Mouse (Mus musculus): ENCODE data around the gene Rbp7. TPM values are rescaled to one million over a fixed set of nuclear protein-coding genes. Genes with fewer than 3 reads are reported as not detected.

Gene Rbp7
- polyA plus RNA-seq, 1 experiment from 2014 or later, result not detected

GRCm38 (mm10) chr4:149405713-149406443 is 48.9 kb downstream of the Rbp7 start:
- no peak for ATAC-seq
- H3K36me3 ChIP-seq (replicated peaks; ENCODE audit: insufficient read depth, low read length), result 0 out of 2 replicates have a peak, but pooled peaks cover 8% of the 10 kb centered on the region
- H3K27me3 ChIP-seq (ENCODE audit: insufficient read depth, low read length), result no peaks in the 10 kb centered on the region
- no peak for DNase-seq
- no peaks in the 10 kb centered on the region for H3K9me3 ChIP-seq (ENCODE audit: low read length)
- H3K27ac ChIP-seq (ENCODE audit: low read depth), result no peak overlapping the region
- no peak overlapping the region for H3K4me2 ChIP-seq (ENCODE audit: low read depth, low read length)
- no peak for TF ChIP-seq EP300 (IDR thresholded peaks at IDR 0.05; ENCODE audit: low read depth)
- no peak for TF ChIP-seq CTCF (IDR thresholded peaks at IDR 0.05; ENCODE audit: low read depth)
- no peak overlapping the region for H3K4me3 ChIP-seq (ENCODE audit: low read depth, low read length)
- 82% methylated on average over 16 of the region's 16 CpGs for WGBS (ENCODE audit: insufficient replicate concordance)
- no peak overlapping the region for H3K9ac ChIP-seq (replicated peaks)
- H3K4me1 ChIP-seq (ENCODE audit: insufficient read depth), result peaks cover 12% of the 10 kb centered on the region

- H3K36me3 ChIP-seq (replicated peaks; ENCODE audit: insufficient read depth, low read length), result 0 out of 2 replicates have a peak, but pooled peaks cover 6% of the 10 kb centered on the region
- no peaks in the 10 kb centered on the region for H3K27me3 ChIP-seq (ENCODE audit: insufficient read depth, low read length)
- no peak overlapping the region for H3K4me3 ChIP-seq (ENCODE audit: low read depth, low read length)
- TF ChIP-seq EP300 (IDR thresholded peaks at IDR 0.05; ENCODE audit: low read depth), result no peak
- no peak for TF ChIP-seq CTCF (IDR thresholded peaks at IDR 0.05; ENCODE audit: low read depth)
- H3K9me3 ChIP-seq (ENCODE audit: low read length), result no peaks in the 10 kb centered on the region
- no peak overlapping the region for H3K9ac ChIP-seq (replicated peaks)
- H3K4me2 ChIP-seq (ENCODE audit: low read depth, low read length), result no peak overlapping the region
- H3K27ac ChIP-seq (ENCODE audit: low read depth), result no peak overlapping the region
- ATAC-seq, result no peak
- peaks cover 12% of the 10 kb centered on the region for H3K4me1 ChIP-seq (ENCODE audit: insufficient read depth)
- DNase-seq, result no peak
- 74% methylated on average over 19 of the region's 19 CpGs for WGBS (ENCODE audit: insufficient replicate concordance)
Observed at GRCm38 (mm10) chr4:149404640-149405465, 49.9 kb downstream of the Rbp7 start.

GRCm38 (mm10) chr4:149403037-149403436 is 51.7 kb downstream of the Rbp7 start:
- Histone ChIP-seq H3K4me2 (ENCODE audit: low read depth, low read length) (no peak overlapping the region), H3K9ac (replicated peaks) (0 out of 2 replicates have a peak overlapping the region, but pooled peaks have one; percentile 7), H3K27me3 (ENCODE audit: insufficient read depth, low read length) (no peaks in the 10 kb centered on the region), H3K36me3 (replicated peaks; ENCODE audit: insufficient read depth, low read length) (peaks cover 9% of the 10 kb centered on the region; the same call in 1 of the 2 replicates), H3K27ac (ENCODE audit: low read depth) (no peak overlapping the region), H3K9me3 (ENCODE audit: low read length) (no peaks in the 10 kb centered on the region), H3K4me1 (ENCODE audit: insufficient read depth) (peaks cover 26% of the 10 kb centered on the region), H3K4me3 (ENCODE audit: low read depth, low read length) (no peak overlapping the region)
- 44% methylated on average over 6 of the region's 6 CpGs for WGBS (ENCODE audit: insufficient replicate concordance)
- TF ChIP-seq EP300 (IDR thresholded peaks at IDR 0.05; ENCODE audit: low read depth) (no peak), CTCF (IDR thresholded peaks at IDR 0.05; ENCODE audit: low read depth) (no peak)
- no peak for ATAC-seq
- DNase-seq, result no peak

- Histone ChIP-seq H3K27me3 (ENCODE audit: insufficient read depth, low read length) (no peaks in the 10 kb centered on the region), H3K4me3 (ENCODE audit: low read depth, low read length) (no peak overlapping the region), H3K4me1 (ENCODE audit: insufficient read depth) (peaks cover 26% of the 10 kb centered on the region), H3K36me3 (replicated peaks; ENCODE audit: insufficient read depth, low read length) (peaks cover 18% of the 10 kb centered on the region), H3K27ac (ENCODE audit: low read depth) (no peak overlapping the region), H3K4me2 (ENCODE audit: low read depth, low read length) (no peak overlapping the region), H3K9ac (replicated peaks) (no peak overlapping the region), H3K9me3 (ENCODE audit: low read length) (no peaks in the 10 kb centered on the region)
- TF ChIP-seq EP300 (IDR thresholded peaks at IDR 0.05; ENCODE audit: low read depth), result no peak
- no peak for TF ChIP-seq CTCF (IDR thresholded peaks at IDR 0.05; ENCODE audit: low read depth)
- DNase-seq (no peak), ATAC-seq (no peak)
- 84% methylated on average over 8 of the region's 8 CpGs for WGBS (ENCODE audit: insufficient replicate concordance)
Observed at GRCm38 (mm10) chr4:149401591-149401982, 53.2 kb downstream of the Rbp7 start.

GRCm38 (mm10) chr4:149400878-149401590 is 53.7 kb downstream of the Rbp7 start:
- no peak for DNase-seq
- peaks cover 26% of the 10 kb centered on the region for H3K4me1 ChIP-seq (ENCODE audit: insufficient read depth)
- H3K4me3 ChIP-seq (ENCODE audit: low read depth, low read length), result no peak overlapping the region
- no peak overlapping the region for H3K4me2 ChIP-seq (ENCODE audit: low read depth, low read length)
- TF ChIP-seq CTCF (IDR thresholded peaks at IDR 0.05; ENCODE audit: low read depth) (no peak), EP300 (IDR thresholded peaks at IDR 0.05; ENCODE audit: low read depth) (no peak)
- ATAC-seq, result no peak
- peaks cover 18% of the 10 kb centered on the region for H3K36me3 ChIP-seq (replicated peaks; ENCODE audit: insufficient read depth, low read length)
- H3K27ac ChIP-seq (ENCODE audit: low read depth), result no peak overlapping the region
- 74% methylated on average over 12 of the region's 12 CpGs for WGBS (ENCODE audit: insufficient replicate concordance)
- H3K9me3 ChIP-seq (ENCODE audit: low read length), result no peaks in the 10 kb centered on the region
- H3K27me3 ChIP-seq (ENCODE audit: insufficient read depth, low read length), result no peaks in the 10 kb centered on the region
- no peak overlapping the region for H3K9ac ChIP-seq (replicated peaks)

Other genes with a start within 250 kb of the Rbp7 start
- gene Kif1b, start 147.3 kb downstream of the Rbp7 start, polyA plus RNA-seq (2015; fragmentation: Nextera tagmentation; extraction: Ambion mirVana), result 6.9 and 8.9 TPM in 2 replicates
- gene Ube4b, start 28.2 kb downstream of the Rbp7 start, polyA plus RNA-seq (2015; fragmentation: Nextera tagmentation; extraction: Ambion mirVana), result 11.9 and 12.7 TPM in 2 replicates
- not detected in 2 replicates for gene Tmem274, start 22.4 kb upstream of the Rbp7 start, polyA plus RNA-seq (2015; fragmentation: Nextera tagmentation; extraction: Ambion mirVana)
- gene Nmnat1, start 30.2 kb upstream of the Rbp7 start, polyA plus RNA-seq (2015; fragmentation: Nextera tagmentation; extraction: Ambion mirVana), result 6.4 and 6.8 TPM in 2 replicates
- gene Lzic, start 30.3 kb upstream of the Rbp7 start, polyA plus RNA-seq (2015; fragmentation: Nextera tagmentation; extraction: Ambion mirVana), result 7.7 and 8.2 TPM in 2 replicates
- 12.8 and 16.2 TPM in 2 replicates for gene Ctnnbip1, start 63.3 kb upstream of the Rbp7 start, polyA plus RNA-seq (2015; fragmentation: Nextera tagmentation; extraction: Ambion mirVana)
- 2.0 and 2.1 TPM in 2 replicates for gene Clstn1, start 131.5 kb upstream of the Rbp7 start, polyA plus RNA-seq (2015; fragmentation: Nextera tagmentation; extraction: Ambion mirVana)
- 4.9 and 7.8 TPM in 2 replicates for gene Pik3cd, start 247.6 kb upstream of the Rbp7 start, polyA plus RNA-seq (2015; fragmentation: Nextera tagmentation; extraction: Ambion mirVana)